Mouse (Mus musculus) frontal cortex, adult 2 months (tissue): ENCODE measurements around the gene Ifit1bl1. TPM values are rescaled to one million over a fixed set of nuclear protein-coding genes. Genes with fewer than 3 reads are reported as not detected.

Source experiments
- DNase-seq, 2 experiments: peaks; one replicate each; pipeline ENCODE4 v3.0.0; 2022; ENCODE audit warnings: low spot score in 1 of 2; ENCODE audit errors: extremely low spot score in 1 of 2
- polyA plus RNA-seq: library from polyadenylated mRNA; depleted of rRNA; stranded (reverse); fragments of >200 nt; gene quantifications from 2 replicates; pipeline ENCODE4 v1.2.3, GENCODE M21; 2012; rRNA removed

Ifit1bl1 gene
- polyA plus RNA-seq, 1 experiment: 2.7 TPM

DNA sequence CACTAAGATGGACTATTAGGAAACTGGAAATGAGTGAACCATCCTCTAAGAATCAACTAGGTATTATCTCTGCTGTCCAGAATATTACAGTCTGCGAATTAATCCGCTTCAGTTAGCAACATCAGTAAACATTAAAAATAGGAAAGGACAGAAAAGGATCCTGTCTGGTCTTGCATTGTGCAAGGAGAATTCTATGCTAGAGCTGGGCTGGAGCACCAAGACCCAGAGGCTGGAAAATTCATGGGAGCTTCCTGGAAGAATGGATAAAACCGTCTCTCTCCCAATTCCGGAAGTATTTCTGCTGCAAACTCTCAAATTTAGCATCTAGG lies 51.6 kb downstream of the Ifit1bl1 start:
- DNase-seq: no peak

DNA sequence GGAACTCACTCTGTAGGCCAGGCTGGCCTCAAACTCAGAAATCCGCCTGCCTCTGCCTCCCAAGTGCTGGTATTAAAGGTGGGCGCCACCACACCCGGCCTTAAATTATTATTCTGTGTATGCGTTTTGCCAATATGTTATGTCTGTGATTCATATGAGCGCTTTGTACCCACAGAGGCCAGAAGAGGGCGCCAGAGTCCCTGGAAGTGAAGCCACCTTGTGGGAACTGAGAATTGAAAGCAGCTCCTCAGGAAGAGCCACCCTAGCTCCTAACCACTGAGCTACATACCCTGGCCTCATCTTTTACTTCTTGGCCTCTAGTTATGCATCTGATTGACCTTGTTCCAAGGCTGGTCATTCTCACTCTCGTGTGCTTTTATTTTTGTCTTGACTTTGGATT lies 53.8 kb downstream of the Ifit1bl1 start:
- DNase-seq: peak; percentile 49 to 89

- no peak for DNase-seq
These were observed 55.5 kb downstream of the Ifit1bl1 start for GRCm38 (mm10) chr19:34546211-34546610.

Other genes with a start within 250 kb of the Ifit1bl1 start
- gene Ch25h, start 126.8 kb downstream of the Ifit1bl1 start, polyA plus RNA-seq: 0.98 and 2.3 TPM in 2 replicates
- 16.0 and 16.4 TPM in 2 replicates for gene Lipa, start 74.5 kb downstream of the Ifit1bl1 start, polyA plus RNA-seq
- 7.0 and 7.3 TPM in 2 replicates for gene Ifit2, start 51.3 kb downstream of the Ifit1bl1 start, polyA plus RNA-seq
- 18.0 and 25.6 TPM in 2 replicates for gene Ifit3, start 18.4 kb downstream of the Ifit1bl1 start, polyA plus RNA-seq
- gene Ifit3b, start 6.0 kb upstream of the Ifit1bl1 start, polyA plus RNA-seq: 8.1 and 8.4 TPM in 2 replicates
- 0.42 and 0.48 TPM in 2 replicates for gene Ifit1bl2, start 38.8 kb upstream of the Ifit1bl1 start, polyA plus RNA-seq
- 5.8 and 5.9 TPM in 2 replicates for gene Ifit1, start 38.9 kb upstream of the Ifit1bl1 start, polyA plus RNA-seq
- 1.8 and 2.5 TPM in 2 replicates for gene Slc16a12, start 145.3 kb upstream of the Ifit1bl1 start, polyA plus RNA-seq